Mouse (Mus musculus): ENCODE measurements around the gene Kank1.

- TF ChIP-seq POU5F1 (IDR thresholded peaks at IDR 0.05; ENCODE audit: borderline replicate concordance, low read length): no peak
- no peak for TF ChIP-seq CTCF (conservative IDR thresholded peaks at IDR 0.05; ENCODE audit: low read length)
These were observed 54.3 kb downstream of the Kank1 start for GRCm38 (mm10) chr19:25290991-25291520.
